Mouse (Mus musculus) lung, postnatal 25 days (tissue): Measurements from ENCODE around the gene Gm14214.
A peak's percentile ranks its signal among the peaks of the same experiment; 100 is the strongest.

Experiments used
- DNase-seq: peaks from one replicate; pipeline ENCODE4 v3.0.0; 2022; ENCODE audit warnings: low spot score

Gm14214 gene

GRCm38 (mm10) chr2:154769930-154770329, at the start of gene Gm14214:
TSS of gene Gm14214 (minus strand) at chr2:154770030.
- DNase-seq, result no peak

- DNase-seq, result no peak
Observed at GRCm38 (mm10) chr2:154818599-154818998, 48.8 kb upstream of the Gm14214 start.

- peak; percentile 39 for DNase-seq
Observed at GRCm38 (mm10) chr2:154817788-154818187, 48.0 kb upstream of the Gm14214 start.

GRCm38 (mm10) chr2:154817089-154817488, 47.3 kb upstream of the Gm14214 start:
- no peak for DNase-seq

GRCm38 (mm10) chr2:154813426-154813825, 43.6 kb upstream of the Gm14214 start:
- no peak for DNase-seq

GRCm38 (mm10) chr2:154810821-154811220, 41.0 kb upstream of the Gm14214 start:
- DNase-seq, result no peak

- no peak for DNase-seq
Observed at GRCm38 (mm10) chr2:154809107-154809762, 39.4 kb upstream of the Gm14214 start.

GRCm38 (mm10) chr2:154807689-154808088, 37.9 kb upstream of the Gm14214 start:
- no peak for DNase-seq

- DNase-seq, result no peak
Observed at GRCm38 (mm10) chr2:154803845-154804244, 34.0 kb upstream of the Gm14214 start.

- no peak for DNase-seq
Observed at GRCm38 (mm10) chr2:154803372-154803771, 33.5 kb upstream of the Gm14214 start.

- peak; percentile 85 for DNase-seq
Observed at GRCm38 (mm10) chr2:154791661-154792642, 22.1 kb upstream of the Gm14214 start.

- DNase-seq, result peak; percentile 98
Observed at GRCm38 (mm10) chr2:154790656-154791483, 21.0 kb upstream of the Gm14214 start, which contains the start of the genes Raly and a. TSS of gene Raly (plus strand) at chr2:154791096. TSS of gene a (plus strand) at chr2:154791402.

GRCm38 (mm10) chr2:154789977-154790655, 20.3 kb upstream of the Gm14214 start:
- DNase-seq, result no peak

GRCm38 (mm10) chr2:154789381-154789780, 19.6 kb upstream of the Gm14214 start:
- DNase-seq, result no peak

- DNase-seq, result no peak
Observed at GRCm38 (mm10) chr2:154786776-154787175, 16.9 kb upstream of the Gm14214 start.

- no peak for DNase-seq
Observed at GRCm38 (mm10) chr2:154786187-154786586, 16.4 kb upstream of the Gm14214 start.

GRCm38 (mm10) chr2:154785284-154785683, 15.5 kb upstream of the Gm14214 start:
- DNase-seq, result no peak

- no peak for DNase-seq
Observed at GRCm38 (mm10) chr2:154782856-154783650, 13.2 kb upstream of the Gm14214 start.

GRCm38 (mm10) chr2:154782361-154782760, 12.5 kb upstream of the Gm14214 start:
- DNase-seq, result no peak

- no peak for DNase-seq
Observed at GRCm38 (mm10) chr2:154779648-154780047, 9.8 kb upstream of the Gm14214 start.

- DNase-seq, result no peak
Observed at GRCm38 (mm10) chr2:154776496-154776895, 6.7 kb upstream of the Gm14214 start.
